Mouse (Mus musculus) liver, embryonic 14.5 days (tissue): ENCODE measurements around the gene Pkig. TPM values are rescaled to one million over a fixed set of nuclear protein-coding genes. Genes with fewer than 3 reads are reported as not detected.
A peak's percentile ranks its signal among the peaks of the same experiment; 100 is the strongest.
"Not testable (repeated sequence)": the region's sequence is repeated elsewhere in the genome, so short reads cannot be mapped to it uniquely, and the experiment has no call there.

Experiments
- ATAC-seq: fragments of 200-750 bp; cut with Nextera tagmentation; 2 replicates; pipeline ENCODE4 v1.8.0; 2017; ENCODE audit warnings: moderate number of reproducible peaks, mild to moderate bottlenecking, moderate library complexity; ENCODE audit not compliant: insufficient read depth
- DNase-seq, 3 experiments: peaks; one replicate each; pipeline ENCODE4 v3.0.0-alpha.2; 2012 to 2013; ENCODE audit warnings: low read depth in 3 of 3, low spot score in 3 of 3
- H3K27ac ChIP-seq: fragments of 300-500 bp; sonication (generic); 2 replicates; pipeline ENCODE4 v1.5.1; 2014; ENCODE audit warnings: moderate library complexity, mild to moderate bottlenecking, control low read depth, inconsistent platforms
- H3K27me3 ChIP-seq: fragments of 300-500 bp; sonication (generic); 2 replicates; pipeline ENCODE4 v1.6.1; 2014; ENCODE audit warnings: mild to moderate bottlenecking, low read length, moderate library complexity; ENCODE audit not compliant: control insufficient read depth, insufficient read depth
- H3K36me3 ChIP-seq: fragments of 300-500 bp; sonication (generic); replicated peaks from 2 replicates; pipeline ENCODE4 v1.6.1; 2014; ENCODE audit warnings: low read depth; ENCODE audit not compliant: control insufficient read depth, insufficient read depth
- H3K4me1 ChIP-seq, 2 experiments: fragments of 200-500 bp in 1 of 2; fragments of 300-500 bp in 1 of 2; sonication (generic) in 1 of 2; replicated peaks; 2 replicates each; pipeline ENCODE4 v1.6.1; 2012 to 2014; ENCODE audit warnings: antibody characterized with exemption in 1 of 2, inconsistent platforms in 1 of 2, low read length in 1 of 2; ENCODE audit not compliant: control insufficient read depth in 2 of 2, insufficient read depth in 2 of 2
- H3K4me2 ChIP-seq: fragments of 300-500 bp; sonication (generic); 2 replicates; pipeline ENCODE4 v1.6.1; 2014; ENCODE audit warnings: low read depth, mild to moderate bottlenecking, control low read depth, moderate library complexity
- H3K4me3 ChIP-seq, 2 experiments: fragments of 200-500 bp in 1 of 2; fragments of 300-500 bp in 1 of 2; sonication (generic) in 1 of 2; 2 replicates each; pipeline ENCODE4 v1.5.1; 2012 to 2014; ENCODE audit warnings: low read depth in 2 of 2, low read length in 2 of 2, mild to moderate bottlenecking in 2 of 2, control low read depth in 1 of 2, inconsistent platforms in 1 of 2, moderate library complexity in 1 of 2; ENCODE audit not compliant: insufficient read depth in 1 of 2
- H3K9ac ChIP-seq: fragments of 300-500 bp; sonication (generic); replicated peaks from 2 replicates; pipeline ENCODE4 v1.6.1; 2014; ENCODE audit warnings: mild to moderate bottlenecking, control low read depth, moderate library complexity
- H3K9me3 ChIP-seq: fragments of 300-500 bp; sonication (generic); 2 replicates; pipeline ENCODE4 v1.6.1; 2016; ENCODE audit warnings: low read length, mixed read lengths; ENCODE audit not compliant: control insufficient read depth
- CTCF ChIP-seq: IDR thresholded peaks from 2 replicates; pipeline ENCODE4 v1.5.1; 2016; ENCODE audit warnings: antibody characterized with exemption, low read depth, control low read depth
- EP300 ChIP-seq: IDR thresholded peaks from 2 replicates; pipeline ENCODE4 v1.6.1; 2016; ENCODE audit warnings: antibody characterized with exemption, low read depth
- WGBS: fragments of 180-500 bp; shearing (Covaris S2); extraction: QIAGEN DNeasy Blood & Tissue Kit; methylation state at CpG from one replicate; pipeline ENCODE4 v1.1.7; 2014; ENCODE audit not compliant: insufficient replicate concordance; 5-methylcytosine and 5-hydroxymethylcytosine counted together
- polyA plus RNA-seq, 2 experiments: library from polyadenylated mRNA; depleted of rRNA in 1 of 2; stranded (reverse) in 1 of 2; unstranded in 1 of 2; fragments of >200 nt; fragmentation: Nextera tagmentation in 1 of 2; extraction: Ambion mirVana in 1 of 2; gene quantifications; 2 replicates each; pipeline versions ENCODE4 v1.2.1 to v1.2.3; 2012 to 2014

The Pkig gene
- polyA plus RNA-seq, 2 experiments = 50.9 to 99.0 TPM

GRCm38 (mm10) chr2:163682344-163682743 is 24.2 kb downstream of the Pkig start:
- TF ChIP-seq EP300 (no peak), CTCF (no peak)
- WGBS = 78% methylated on average over 2 of the region's 2 CpGs
- H3K9me3 ChIP-seq = no peaks in the 10 kb centered on the region
- ATAC-seq = no peak
- H3K36me3 ChIP-seq = no peaks in the 10 kb centered on the region
- no peaks in the 10 kb centered on the region for H3K27me3 ChIP-seq
- no peak overlapping the region for H3K27ac ChIP-seq
- H3K4me3 ChIP-seq = no peak overlapping the region
- DNase-seq = no peak
- peaks cover 17 to 37% of the 10 kb centered on the region in 2 experiments for H3K4me1 ChIP-seq
- H3K4me2 ChIP-seq = no peak overlapping the region
- H3K9ac ChIP-seq = no peak overlapping the region

GRCm38 (mm10) chr2:163685287-163685686 is 27.1 kb downstream of the Pkig start:
- TF ChIP-seq EP300 = no peak
- no peak for TF ChIP-seq CTCF
- H3K4me2 ChIP-seq = no peak overlapping the region
- 0 out of 2 replicates have a peak overlapping the region, but pooled peaks have one; percentile 18 for H3K9ac ChIP-seq
- peaks cover 35 to 60% of the 10 kb centered on the region in 2 experiments for H3K4me1 ChIP-seq
- no peak for ATAC-seq
- WGBS = 62% methylated on average over 4 of the region's 4 CpGs
- no peak overlapping the region; the same call in 1 of the 2 replicates for H3K27ac ChIP-seq
- H3K4me3 ChIP-seq = no peak overlapping the region
- no peaks in the 10 kb centered on the region for H3K9me3 ChIP-seq
- H3K27me3 ChIP-seq = no peaks in the 10 kb centered on the region
- no peak for DNase-seq
- no peaks in the 10 kb centered on the region for H3K36me3 ChIP-seq

GRCm38 (mm10) chr2:163685761-163686200 is 27.6 kb downstream of the Pkig start:
- Histone ChIP-seq H3K36me3 (no peaks in the 10 kb centered on the region), H3K27me3 (no peaks in the 10 kb centered on the region), H3K9me3 (no peaks in the 10 kb centered on the region), H3K4me2 (no peak overlapping the region), H3K27ac (no peak overlapping the region), H3K4me1 (peaks cover 40 to 64% of the 10 kb centered on the region in 2 experiments), H3K9ac (no peak overlapping the region), H3K4me3 (no peak overlapping the region)
- TF ChIP-seq CTCF = no peak
- no peak for TF ChIP-seq EP300
- no peak for DNase-seq
- 0 out of 2 replicates have a peak, but pooled peaks have one; percentile 14 for ATAC-seq
- WGBS = 51% methylated on average over 6 of the region's 6 CpGs

GRCm38 (mm10) chr2:163686233-163686632 is 28.0 kb downstream of the Pkig start:
- no peak overlapping the region for H3K9ac ChIP-seq
- ATAC-seq = peak; percentile 62; the same call in 1 of the 2 replicates

GRCm38 (mm10) chr2:163686886-163687285 is 28.7 kb downstream of the Pkig start:
- Histone ChIP-seq H3K27ac (no peak overlapping the region), H3K9ac (0 out of 2 replicates have a peak overlapping the region, but pooled peaks have one; percentile 23), H3K4me2 (peak overlapping the region; percentile 20; the same call in 1 of the 2 replicates), H3K27me3 (no peaks in the 10 kb centered on the region), H3K9me3 (no peaks in the 10 kb centered on the region), H3K4me1 (peaks cover 46 to 73% of the 10 kb centered on the region in 2 experiments), H3K4me3 (no peak overlapping the region), H3K36me3 (no peaks in the 10 kb centered on the region)
- ATAC-seq (no peak), DNase-seq (no peak)
- TF ChIP-seq EP300 (no peak), CTCF (no peak)
- 67% methylated on average over 3 of the region's 3 CpGs for WGBS

More at GRCm38 (mm10) chr2:163686233-163686632, 28.0 kb downstream of the Pkig start:
- Histone ChIP-seq H3K4me1 (peaks cover 42 to 69% of the 10 kb centered on the region in 2 experiments), H3K36me3 (no peaks in the 10 kb centered on the region), H3K4me3 (no peak overlapping the region), H3K27me3 (no peaks in the 10 kb centered on the region), H3K9me3 (no peaks in the 10 kb centered on the region), H3K27ac (no peak overlapping the region), H3K4me2 (peak overlapping the region; percentile 20; the same call in 1 of the 2 replicates)
- TF ChIP-seq CTCF (no peak), EP300 (peak; percentile 41; the same call in 1 of the 2 replicates)
- no peak for DNase-seq
- 21% methylated on average over 5 of the region's 5 CpGs for WGBS

GRCm38 (mm10) chr2:163688377-163688776 is 30.2 kb downstream of the Pkig start:
- H3K36me3 ChIP-seq, H3K4me3 ChIP-seq, H3K27ac ChIP-seq, H3K9ac ChIP-seq, H3K9me3 ChIP-seq, ATAC-seq, H3K27me3 ChIP-seq, H3K4me2 ChIP-seq, DNase-seq: not testable (repeated sequence)
- H3K4me1 ChIP-seq = peaks cover 60 to 79% of the 10 kb centered on the region in 2 experiments
- WGBS = 78% methylated on average over 1 of the region's 1 CpGs
